Mouse (Mus musculus) forebrain, embryonic 10.5 days (tissue): ENCODE results near the gene Gm49393. TPM values are rescaled to one million over a fixed set of nuclear protein-coding genes. Genes with fewer than 3 reads are reported as not detected.
"Not testable (repeated sequence)": the region's sequence is repeated elsewhere in the genome, so short reads cannot be mapped to it uniquely, and the experiment has no call there.

ENCODE experiments used
- DNase-seq: peaks from one replicate; pipeline ENCODE4 v3.0.0-alpha.2; 2017; ENCODE audit warnings: low spot score; ENCODE audit errors: extremely low spot score
- H3K27ac ChIP-seq: fragments of 300-500 bp; sonication (generic); 2 replicates; pipeline ENCODE4 v1.5.1; 2016; ENCODE audit warnings: mild to moderate bottlenecking
- H3K27me3 ChIP-seq: fragments of 300-500 bp; sonication (generic); 2 replicates; pipeline ENCODE4 v1.6.1; 2016; ENCODE audit warnings: mild to moderate bottlenecking; ENCODE audit not compliant: poor library complexity, severe bottlenecking
- H3K36me3 ChIP-seq: fragments of 300-500 bp; sonication (generic); replicated peaks from 2 replicates; pipeline ENCODE4 v1.6.1; 2016; ENCODE audit warnings: mild to moderate bottlenecking, moderate library complexity
- H3K4me1 ChIP-seq: fragments of 300-500 bp; sonication (generic); 2 replicates; pipeline ENCODE4 v1.6.1; 2016
- H3K4me3 ChIP-seq: fragments of 300-500 bp; sonication (generic); 2 replicates; pipeline ENCODE4 v1.5.1; 2016; ENCODE audit warnings: mild to moderate bottlenecking, moderate library complexity
- H3K9me3 ChIP-seq: fragments of 300-500 bp; sonication (generic); 2 replicates; pipeline ENCODE4 v1.6.1; 2016; ENCODE audit warnings: mild to moderate bottlenecking, moderate library complexity
- WGBS: fragments of 180-500 bp; shearing (Covaris S2); methylation state at CpG from one replicate; pipeline ENCODE4 v1.1.7; 2016; 5-methylcytosine and 5-hydroxymethylcytosine counted together
- polyA plus RNA-seq: library from polyadenylated mRNA; unstranded; fragments of >200 nt; fragmentation: Nextera tagmentation; extraction: Ambion mirVana; gene quantifications from 2 replicates; pipeline ENCODE4 v1.2.1, GENCODE M21; 2016

Gene Gm49393
- polyA plus RNA-seq, result not detected in 2 replicates

DNA sequence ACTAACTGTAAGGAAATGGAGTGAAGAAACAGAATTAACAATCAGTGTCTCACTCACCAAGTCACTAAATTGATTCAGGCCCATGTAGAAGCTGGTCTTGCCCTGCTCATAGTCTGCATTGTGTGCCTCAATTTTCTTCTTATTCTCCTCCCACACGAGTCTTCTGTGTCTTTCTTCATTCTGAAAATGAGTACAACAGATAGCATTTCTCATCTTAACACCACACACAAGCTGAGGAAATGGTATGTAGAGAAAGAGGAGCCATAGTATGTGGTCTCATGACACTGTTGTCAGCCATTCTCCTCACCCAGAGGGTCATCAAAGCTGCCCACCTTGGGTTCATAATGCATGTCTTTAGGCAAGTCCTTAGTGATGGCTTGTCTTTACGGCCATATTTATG is at the start of gene Gm49393:
Gm49393 (minus strand) TSS at position 101 of the 400 bp plus-strand sequence.
- not testable (repeated sequence) for H3K4me3 ChIP-seq, H3K27me3 ChIP-seq, H3K36me3 ChIP-seq, H3K4me1 ChIP-seq, H3K27ac ChIP-seq, DNase-seq
- peaks cover 28% of the 10 kb centered on the region for H3K9me3 ChIP-seq
- WGBS, result 77% methylated on average over 2 of the region's 2 CpGs

DNA sequence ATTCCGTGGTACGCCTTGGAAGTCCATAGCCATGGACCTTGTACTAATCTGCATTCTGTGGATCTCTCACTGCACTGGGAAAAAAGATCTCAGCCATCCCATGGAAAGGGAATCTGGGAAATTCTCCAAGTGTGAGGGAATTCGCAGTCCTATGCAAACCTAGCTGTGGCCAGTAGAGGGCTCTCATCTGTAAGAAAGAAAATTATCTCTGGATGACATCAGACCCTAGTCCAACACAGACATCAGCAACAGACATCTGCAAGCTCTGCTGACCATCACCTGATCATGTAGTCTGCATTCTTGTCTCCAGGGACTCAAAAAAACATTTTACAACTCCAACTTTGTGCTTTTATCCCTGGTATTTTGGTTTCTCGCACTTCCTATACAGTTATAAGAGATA is 36.9 kb upstream of the Gm49393 start:
- H3K27me3 ChIP-seq, H3K27ac ChIP-seq, DNase-seq, H3K36me3 ChIP-seq, H3K4me3 ChIP-seq, H3K9me3 ChIP-seq, H3K4me1 ChIP-seq: not testable (repeated sequence)
- 68% methylated on average over 4 of the region's 4 CpGs for WGBS

DNA sequence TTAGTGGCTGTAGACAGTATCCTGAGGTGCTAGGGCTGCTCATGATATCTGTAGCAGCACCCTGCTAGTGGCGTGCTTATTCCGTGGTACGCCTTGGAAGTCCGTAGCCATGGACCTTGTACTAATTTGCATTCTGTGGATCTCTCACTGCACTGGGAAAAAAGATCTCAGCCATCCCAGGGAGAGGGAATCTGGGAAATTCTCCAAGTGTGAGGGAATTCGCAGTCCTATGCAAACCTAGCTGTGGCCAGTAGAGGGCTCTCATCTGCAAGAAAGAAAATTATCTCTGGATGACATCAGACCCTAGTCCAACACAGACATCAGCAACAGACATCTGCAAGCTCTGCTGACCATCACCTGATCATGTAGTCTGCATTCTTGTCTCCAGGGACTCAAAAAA is 28.6 kb upstream of the Gm49393 start:
- not testable (repeated sequence) for H3K36me3 ChIP-seq, H3K27ac ChIP-seq, H3K4me3 ChIP-seq, H3K4me1 ChIP-seq, DNase-seq, H3K27me3 ChIP-seq
- WGBS, result 39% methylated on average over 5 of the region's 5 CpGs
- peaks cover 31% of the 10 kb centered on the region for H3K9me3 ChIP-seq

DNA sequence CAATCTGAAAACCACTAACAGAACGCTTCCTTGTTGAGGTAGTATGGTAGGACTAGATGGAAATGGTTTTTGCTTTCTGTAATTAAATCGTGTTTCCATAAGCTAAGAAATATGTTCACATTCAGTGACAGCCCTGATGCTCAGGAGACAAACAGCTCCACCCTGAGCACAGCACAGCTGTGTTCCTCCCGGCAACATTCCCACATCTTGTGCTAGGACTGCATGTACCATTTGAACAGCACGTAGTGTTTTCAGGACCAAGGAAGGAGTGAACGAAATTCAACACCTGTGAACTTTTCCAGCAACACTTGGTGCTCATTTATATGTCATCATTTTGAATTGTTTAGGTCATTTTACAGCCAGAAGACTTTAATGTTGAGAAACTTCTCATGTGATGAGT is 26.3 kb upstream of the Gm49393 start:
- Histone ChIP-seq H3K36me3 (no peaks in the 10 kb centered on the region), H3K27ac (no peak overlapping the region), H3K9me3 (peaks cover 46% of the 10 kb centered on the region), H3K4me3 (no peak overlapping the region), H3K4me1 (no peaks in the 10 kb centered on the region), H3K27me3 (no peaks in the 10 kb centered on the region)
- no peak for DNase-seq
- 69% methylated on average over 5 of the region's 5 CpGs for WGBS

DNA sequence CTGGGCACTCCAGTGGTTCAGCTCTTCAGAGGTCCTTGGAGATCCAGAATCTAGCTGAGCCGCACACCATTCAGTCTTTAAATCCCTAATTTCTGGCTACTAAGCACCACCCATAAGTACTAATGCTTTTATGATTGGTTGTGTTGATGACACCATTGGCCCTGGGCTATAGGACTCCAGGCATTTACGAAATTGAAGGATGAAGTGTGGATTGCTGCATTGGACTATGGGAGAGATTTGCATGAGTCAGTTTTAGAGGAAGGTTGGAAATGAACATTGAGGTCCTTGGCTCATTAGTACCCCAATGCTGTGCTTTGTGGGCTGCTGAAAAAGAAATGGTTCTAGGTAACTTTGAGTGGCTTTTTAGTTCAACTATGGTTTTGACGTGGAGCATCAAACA is 6.5 kb upstream of the Gm49393 start, which contains the start of gene Tpbpa:
Tpbpa (minus strand) TSS at position 101 of the 400 bp plus-strand sequence.
- H3K4me1 ChIP-seq, H3K27me3 ChIP-seq, H3K36me3 ChIP-seq, DNase-seq, H3K27ac ChIP-seq, H3K4me3 ChIP-seq: not testable (repeated sequence)
- H3K9me3 ChIP-seq, result peaks cover 44% of the 10 kb centered on the region
- WGBS, result 83% methylated on average over 3 of the region's 3 CpGs

DNA sequence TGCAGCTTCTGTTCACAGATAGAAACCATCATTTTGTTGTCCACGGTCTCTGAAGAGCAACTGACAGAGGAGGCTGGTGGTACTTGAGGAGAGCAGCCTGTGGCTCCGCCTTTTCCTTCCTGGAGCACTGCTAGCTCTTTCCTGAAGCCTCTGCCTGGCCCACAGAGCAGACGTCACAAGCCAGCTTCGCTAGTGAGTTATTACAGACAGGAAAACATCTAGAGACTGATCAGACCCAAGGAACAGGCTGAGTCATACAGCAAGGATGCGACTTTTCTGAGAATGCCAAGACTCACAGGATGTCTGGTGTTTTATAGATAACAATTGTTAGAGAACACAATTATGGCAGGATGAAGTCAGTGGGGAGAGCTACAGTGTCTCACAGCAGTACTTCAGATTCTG is 1.1 kb upstream of the Gm49393 start, which contains the start of the genes Gm49391 and Ctla2a:
Gm49391 (minus strand) TSS at position 72 of the 402 bp plus-strand sequence.
Ctla2a (minus strand) TSS at position 126 of the 402 bp plus-strand sequence.
- no peak within 1 kb of the TSS for H3K27ac ChIP-seq
- 67% methylated on average over 5 of the region's 5 CpGs for WGBS
- peaks cover 29% of the 10 kb centered on the region for H3K9me3 ChIP-seq
- H3K36me3 ChIP-seq, result no peaks in the 10 kb centered on the region
- no peaks in the 10 kb centered on the region for H3K4me1 ChIP-seq
- no peak for DNase-seq
- H3K27me3 ChIP-seq, result no peaks in the 10 kb centered on the region
- no peak within 1 kb of the TSS for H3K4me3 ChIP-seq

DNA sequence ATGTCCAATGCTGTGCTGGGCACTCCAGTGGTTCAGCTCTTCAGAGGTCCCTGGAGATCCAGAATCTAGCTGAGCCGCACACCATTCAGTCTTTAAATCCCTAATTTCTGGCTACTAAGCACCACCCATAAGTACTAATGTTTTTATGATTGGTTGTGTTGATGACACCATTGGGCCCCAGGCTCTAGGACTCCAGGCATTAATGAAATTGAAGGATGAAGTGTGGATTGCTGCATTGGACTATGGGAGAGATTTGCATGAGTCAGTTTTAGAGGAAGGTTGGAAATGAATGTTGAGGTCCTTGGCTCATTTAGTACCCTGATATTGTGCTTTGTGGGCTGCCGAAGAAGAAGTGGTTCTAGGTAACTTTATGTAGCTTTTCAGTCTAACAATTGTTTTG is 30.6 kb downstream of the Gm49393 start, which contains the start of gene Tpbpb:
Tpbpb (minus strand) TSS at position 101 of the 400 bp plus-strand sequence.
- H3K4me3 ChIP-seq, H3K27ac ChIP-seq, H3K27me3 ChIP-seq, H3K4me1 ChIP-seq, DNase-seq, H3K36me3 ChIP-seq: not testable (repeated sequence)
- peaks cover 11% of the 10 kb centered on the region; the same call in 1 of the 2 replicates for H3K9me3 ChIP-seq
- 88% methylated on average over 2 of the region's 2 CpGs for WGBS

DNA sequence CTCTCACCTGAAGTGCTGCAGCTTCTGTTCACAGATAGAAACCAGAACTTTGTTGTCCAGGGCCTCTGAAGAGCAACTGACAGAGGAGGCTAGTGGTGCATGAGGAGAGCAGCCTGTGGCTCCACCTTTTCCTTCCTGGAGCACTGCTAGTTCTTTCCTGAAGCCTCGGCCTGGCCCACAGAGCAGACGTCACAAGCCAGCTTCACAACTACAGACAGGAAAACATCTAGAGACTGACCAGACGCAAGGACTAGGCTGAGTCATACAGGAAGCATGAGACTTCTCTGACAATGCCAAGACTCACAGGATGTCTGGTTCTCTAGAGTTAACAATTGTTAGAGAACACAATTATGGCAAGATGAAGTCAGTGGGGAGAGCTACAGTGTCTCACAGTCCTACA is 38.1 kb downstream of the Gm49393 start, which contains the start of gene Ctla2b:
Ctla2b (minus strand) TSS at position 120 of the 400 bp plus-strand sequence.
- H3K9me3 ChIP-seq, result peaks cover 19% of the 10 kb centered on the region; the same call in 1 of the 2 replicates
- H3K27ac ChIP-seq, result no peak within 1 kb of the TSS
- H3K4me3 ChIP-seq, result no peak within 1 kb of the TSS
- WGBS, result 88% methylated on average over 3 of the region's 3 CpGs
- H3K36me3 ChIP-seq, result no peaks in the 10 kb centered on the region
- no peaks in the 10 kb centered on the region for H3K27me3 ChIP-seq
- no peak for DNase-seq
- no peaks in the 10 kb centered on the region for H3K4me1 ChIP-seq

DNA sequence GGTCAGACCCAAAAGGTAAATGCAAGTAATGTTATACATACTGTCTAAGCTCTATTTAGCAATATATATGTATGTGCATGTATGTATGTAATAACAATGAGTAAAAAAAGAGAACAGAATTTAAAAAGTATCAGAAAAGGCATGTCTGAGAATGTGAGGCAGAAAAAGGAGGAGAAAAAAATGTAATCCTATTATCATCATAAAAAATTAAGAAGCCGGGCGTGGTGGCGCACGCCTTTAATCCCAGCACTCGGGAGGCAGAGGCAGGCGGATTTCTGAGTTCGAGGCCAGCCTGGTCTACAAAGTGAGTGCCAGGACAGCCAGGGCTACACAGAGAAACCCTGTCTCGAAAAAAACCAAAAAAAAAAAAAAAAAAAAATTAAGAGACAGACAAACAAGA is 38.6 kb downstream of the Gm49393 start, which contains the start of gene Gm49392:
Gm49392 (minus strand) TSS at position 101 of the 400 bp plus-strand sequence.
- 89% methylated on average over 8 of the region's 8 CpGs for WGBS
- not testable (repeated sequence) for DNase-seq, H3K4me3 ChIP-seq, H3K27ac ChIP-seq, H3K27me3 ChIP-seq, H3K36me3 ChIP-seq, H3K4me1 ChIP-seq
- H3K9me3 ChIP-seq, result peaks cover 17% of the 10 kb centered on the region; the same call in 1 of the 2 replicates

DNA sequence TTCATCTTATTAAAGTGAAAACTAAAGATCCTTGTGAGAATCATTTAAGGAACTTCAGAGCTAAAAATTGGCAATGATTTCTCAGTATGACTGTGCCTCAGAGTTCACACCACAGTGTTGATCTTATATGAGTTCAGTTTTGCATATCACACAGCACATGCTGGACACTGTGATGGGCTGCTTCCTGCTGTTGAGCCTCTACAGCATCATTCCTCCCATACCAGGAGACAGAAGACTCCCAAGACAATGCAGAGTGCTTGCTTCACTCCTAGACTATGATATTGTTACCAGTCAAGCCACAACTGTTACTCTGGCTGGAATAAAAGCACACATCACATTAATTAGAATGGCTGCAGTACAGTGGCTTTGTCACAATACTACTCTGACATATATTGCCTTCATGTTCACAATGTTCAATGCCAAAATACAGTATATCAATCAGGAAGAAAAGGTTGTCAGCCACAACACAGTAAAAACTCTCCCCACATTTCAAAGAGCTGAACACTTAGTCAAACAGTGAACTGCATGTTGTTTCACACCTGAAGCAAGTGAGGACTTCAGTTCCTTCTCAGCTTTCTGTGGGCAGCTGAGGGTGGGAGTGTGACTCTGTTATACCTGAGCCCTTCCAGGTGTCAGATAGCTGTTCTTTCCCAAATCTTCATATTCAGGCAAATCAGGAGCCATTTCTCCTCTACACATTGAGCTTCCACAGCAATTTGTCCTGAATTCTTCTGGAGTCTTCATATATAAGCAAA is 39.8 kb downstream of the Gm49393 start:
- H3K9me3 ChIP-seq, result peaks cover 20% of the 10 kb centered on the region
- H3K27me3 ChIP-seq, result no peaks in the 10 kb centered on the region
- H3K4me1 ChIP-seq, result no peaks in the 10 kb centered on the region
- H3K36me3 ChIP-seq, result no peaks in the 10 kb centered on the region
- H3K4me3 ChIP-seq, result no peak overlapping the region
- DNase-seq, result no peak
- H3K27ac ChIP-seq, result no peak overlapping the region

DNA sequence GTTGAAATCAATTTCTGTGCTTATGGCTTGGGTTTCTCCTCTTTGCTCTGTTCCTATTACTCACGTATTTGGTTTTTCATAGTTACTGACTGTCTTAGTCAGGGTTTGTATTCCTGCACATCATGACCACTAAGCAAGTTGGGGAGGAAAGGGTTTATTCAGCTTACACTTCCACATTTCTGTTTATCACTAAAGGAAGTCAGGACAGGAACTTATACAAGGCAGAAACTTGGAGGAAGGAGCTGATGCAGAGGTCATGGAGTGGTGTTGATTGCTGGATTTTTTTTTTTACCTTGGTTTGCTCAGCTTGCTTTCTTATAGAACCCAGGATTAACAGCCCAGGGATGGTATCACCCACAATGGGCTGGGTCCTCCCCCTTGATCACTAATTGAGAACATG is 43.1 kb downstream of the Gm49393 start:
- H3K27me3 ChIP-seq, result no peaks in the 10 kb centered on the region
- no peak for DNase-seq
- WGBS, result 97% methylated on average over 1 of the region's 1 CpGs

DNA sequence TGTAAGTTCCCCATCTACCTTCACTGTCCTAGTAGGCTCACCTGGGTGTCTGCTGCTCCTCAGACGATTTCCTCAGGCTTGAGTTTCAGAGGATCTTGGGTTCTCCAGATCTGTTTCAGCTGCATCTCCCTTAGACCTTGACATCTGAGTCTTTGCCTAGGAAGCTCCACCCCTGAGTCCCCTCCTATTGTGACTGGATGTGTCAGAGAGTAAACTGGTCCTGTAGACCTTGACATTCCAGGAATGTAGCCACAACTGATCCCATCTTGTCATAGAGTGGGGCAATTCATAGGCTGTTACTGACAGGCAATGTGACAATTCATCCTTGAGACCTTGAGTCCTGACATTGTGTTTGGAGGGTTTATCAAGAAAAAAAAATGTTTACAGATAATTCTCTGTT is 71.1 kb downstream of the Gm49393 start, which contains the start of gene 4930486L24Rik:
4930486L24Rik (minus strand) TSS at position 195 of the 400 bp plus-strand sequence.
- Histone ChIP-seq H3K36me3 (no peaks in the 10 kb centered on the region), H3K9me3 (no peaks in the 10 kb centered on the region; the same call in 1 of the 2 replicates), H3K27ac (no peak within 1 kb of the TSS), H3K4me1 (no peaks in the 10 kb centered on the region), H3K27me3 (no peaks in the 10 kb centered on the region), H3K4me3 (no peak within 1 kb of the TSS)
- WGBS, result 78% methylated on average over 1 of the region's 1 CpGs
- DNase-seq, result no peak

More for the DNA sequence above, 43.1 kb downstream of the Gm49393 start:
- Histone ChIP-seq H3K9me3 (peaks cover 14% of the 10 kb centered on the region), H3K4me1 (no peaks in the 10 kb centered on the region), H3K36me3 (no peaks in the 10 kb centered on the region), H3K27ac (no peak overlapping the region), H3K4me3 (no peak overlapping the region)
